Mouse (Mus musculus) kidney, postnatal 0 days (tissue): ENCODE data around the gene Zcchc3. TPM values are rescaled to one million over a fixed set of nuclear protein-coding genes. Genes with fewer than 3 reads are reported as not detected.
A peak's percentile ranks its signal among the peaks of the same experiment; 100 is the strongest.

ENCODE experiments used
- ATAC-seq: fragments of 200-750 bp; cut with Nextera tagmentation; replicated peaks from 2 replicates; pipeline ENCODE4 v1.8.0; 2017; ENCODE audit warnings: low read depth, moderate number of reproducible peaks, moderate TSS enrichment, moderate library complexity; ENCODE audit not compliant: low FRiP score
- DNase-seq: peaks from one replicate; pipeline ENCODE4 v3.0.0-alpha.2; 2016; ENCODE audit warnings: low spot score
- H3K27ac ChIP-seq: fragments of 300-500 bp; sonication (generic); 2 replicates; pipeline ENCODE4 v1.5.1; 2014; ENCODE audit warnings: mild to moderate bottlenecking
- H3K27me3 ChIP-seq: fragments of 300-500 bp; sonication (generic); 2 replicates; pipeline ENCODE4 v1.6.1; 2014; ENCODE audit warnings: low read length, mixed read lengths; ENCODE audit not compliant: insufficient read depth
- H3K36me3 ChIP-seq: fragments of 300-500 bp; sonication (generic); 2 replicates; pipeline ENCODE4 v1.6.1; 2014; ENCODE audit warnings: low read length, mixed read lengths; ENCODE audit not compliant: insufficient read depth
- H3K4me1 ChIP-seq: fragments of 300-500 bp; sonication (generic); replicated peaks from 2 replicates; pipeline ENCODE4 v1.6.1; 2014; ENCODE audit warnings: antibody characterized with exemption, low read length, mixed read lengths; ENCODE audit not compliant: insufficient read depth
- H3K4me2 ChIP-seq: fragments of 300-500 bp; sonication (generic); 2 replicates; pipeline ENCODE4 v1.6.1; 2014; ENCODE audit warnings: mild to moderate bottlenecking, low read length, moderate library complexity, mixed read lengths
- H3K4me3 ChIP-seq: fragments of 300-500 bp; sonication (generic); replicated peaks from 2 replicates; pipeline ENCODE4 v1.5.1; 2014; ENCODE audit warnings: low read depth, low read length
- H3K9ac ChIP-seq: fragments of 300-500 bp; sonication (generic); 2 replicates; pipeline ENCODE4 v1.6.1; 2014; ENCODE audit warnings: low read depth, low read length
- H3K9me3 ChIP-seq: fragments of 300-500 bp; sonication (generic); replicated peaks from 2 replicates; pipeline ENCODE4 v1.6.1; 2016; ENCODE audit warnings: low read length, inconsistent platforms, mixed read lengths
- CTCF ChIP-seq: IDR thresholded peaks from 2 replicates; pipeline ENCODE4 v1.5.1; 2016; ENCODE audit warnings: antibody characterized with exemption, low read depth, mild to moderate bottlenecking, moderate library complexity
- WGBS: fragments of 180-500 bp; shearing (Covaris S2); extraction: QIAGEN DNeasy Blood & Tissue Kit; methylation state at CpG from one replicate; pipeline ENCODE4 v1.1.7; 2014; 5-methylcytosine and 5-hydroxymethylcytosine counted together
- polyA plus RNA-seq: library from polyadenylated mRNA; unstranded; fragments of >200 nt; fragmentation: Nextera tagmentation; extraction: Ambion mirVana; gene quantifications from 2 replicates; pipeline ENCODE4 v1.2.1, GENCODE M21; 2015

Zcchc3 gene
- polyA plus RNA-seq, 1 experiment from 2014 or later, result 31.0 TPM

- DNase-seq (no peak), ATAC-seq (no peak)
- peaks cover 6% of the 10 kb centered on the region; the same call in 1 of the 2 replicates for H3K27me3 ChIP-seq
- H3K27ac ChIP-seq, result no peak overlapping the region
- no peak overlapping the region for H3K9ac ChIP-seq
- no peak overlapping the region for H3K4me2 ChIP-seq
- H3K4me3 ChIP-seq, result no peak overlapping the region
- TF ChIP-seq CTCF, result no peak
- H3K4me1 ChIP-seq, result no peaks in the 10 kb centered on the region
- H3K9me3 ChIP-seq, result no peaks in the 10 kb centered on the region
- WGBS, result 57% methylated on average over 4 of the region's 4 CpGs
- no peaks in the 10 kb centered on the region for H3K36me3 ChIP-seq
Observed at GRCm38 (mm10) chr2:152372661-152373060, 42.2 kb downstream of the Zcchc3 start.

DNA sequence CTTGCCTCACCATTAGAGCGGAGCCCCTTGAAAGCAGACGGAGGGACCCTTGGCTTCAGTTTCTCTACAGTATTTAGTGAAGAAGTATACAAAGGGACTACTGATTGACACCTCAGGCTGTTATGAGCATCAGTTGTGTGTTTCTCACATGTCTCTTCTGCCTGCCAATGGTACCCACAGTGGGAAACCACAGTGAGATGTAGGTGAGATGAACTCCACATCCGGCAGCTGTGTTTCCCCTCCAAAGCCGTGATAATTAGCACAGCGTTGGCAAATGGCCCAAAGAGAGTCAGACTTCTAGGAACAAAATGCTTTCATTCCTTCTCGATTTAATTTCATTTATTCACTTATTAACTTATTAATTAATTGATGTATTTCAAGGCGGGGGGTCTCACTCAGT is 42.7 kb downstream of the Zcchc3 start:
- Histone ChIP-seq H3K9ac (no peak overlapping the region), H3K27ac (no peak overlapping the region), H3K4me3 (no peak overlapping the region), H3K27me3 (peaks cover 6% of the 10 kb centered on the region; the same call in 1 of the 2 replicates), H3K4me2 (no peak overlapping the region), H3K4me1 (no peaks in the 10 kb centered on the region), H3K9me3 (no peaks in the 10 kb centered on the region), H3K36me3 (no peaks in the 10 kb centered on the region)
- no peak for TF ChIP-seq CTCF
- ATAC-seq (no peak), DNase-seq (no peak)
- 75% methylated on average over 7 of the region's 7 CpGs for WGBS

DNA sequence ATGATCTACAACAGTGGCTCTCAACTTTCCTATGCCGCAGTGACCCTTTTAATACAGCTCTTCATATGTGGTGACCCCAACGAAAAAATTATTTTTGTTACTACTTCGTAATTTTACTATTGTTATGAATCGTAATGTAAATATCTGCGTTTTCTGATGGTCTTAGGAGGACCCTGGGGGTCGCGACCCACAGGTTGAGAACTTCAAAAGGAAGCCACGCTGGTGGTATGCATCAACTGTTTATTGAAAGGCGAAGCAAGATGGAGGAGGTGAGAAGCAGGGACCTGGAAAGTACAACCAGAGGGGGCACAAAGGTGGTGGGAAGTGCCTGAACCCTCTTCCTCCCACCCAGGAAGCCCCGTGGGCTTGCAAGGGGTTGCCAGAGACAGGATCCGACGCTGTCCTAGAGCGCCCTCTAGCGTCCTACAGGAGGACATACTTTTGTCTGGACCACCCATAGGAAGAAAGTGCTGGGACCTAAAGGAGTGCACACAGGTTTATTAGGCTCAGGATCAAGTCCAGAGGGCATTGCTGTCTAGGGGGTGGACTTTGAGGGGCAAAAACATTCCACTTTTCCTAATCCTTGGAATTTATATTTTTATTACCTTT is 46.2 kb downstream of the Zcchc3 start:
- WGBS, result 34% methylated on average over 14 of the region's 14 CpGs

DNA sequence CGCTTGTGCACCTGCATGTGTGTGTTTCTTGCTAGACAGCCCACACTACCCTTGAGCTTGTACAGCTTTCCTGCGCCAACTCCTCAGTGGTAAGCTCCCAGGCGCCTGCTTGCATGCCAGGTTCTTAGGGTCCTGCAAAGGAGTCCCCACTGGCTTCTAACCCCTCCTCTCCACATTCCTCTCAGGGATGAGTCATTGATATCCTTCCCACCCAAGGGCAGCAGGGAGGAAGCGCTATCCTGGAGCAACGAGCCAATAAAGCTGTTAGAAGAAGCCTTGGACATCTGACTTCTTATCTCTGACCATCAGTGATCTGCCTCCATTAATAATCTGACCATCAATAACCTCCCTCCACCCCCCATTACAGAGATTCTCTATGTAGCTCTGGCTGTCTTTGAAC is 46.9 kb downstream of the Zcchc3 start:
- H3K36me3 ChIP-seq, result no peaks in the 10 kb centered on the region
- H3K4me3 ChIP-seq, result no peak overlapping the region
- no peaks in the 10 kb centered on the region for H3K27me3 ChIP-seq
- no peak overlapping the region for H3K27ac ChIP-seq
- 67% methylated on average over 5 of the region's 5 CpGs for WGBS
- DNase-seq, result no peak
- no peak overlapping the region for H3K4me2 ChIP-seq
- TF ChIP-seq CTCF, result no peak
- ATAC-seq, result no peak
- H3K4me1 ChIP-seq, result no peaks in the 10 kb centered on the region
- no peaks in the 10 kb centered on the region for H3K9me3 ChIP-seq
- no peak overlapping the region for H3K9ac ChIP-seq

More for the DNA sequence above, 46.2 kb downstream of the Zcchc3 start:
- peak; percentile 77 for DNase-seq
- Histone ChIP-seq H3K9me3 (no peaks in the 10 kb centered on the region), H3K36me3 (no peaks in the 10 kb centered on the region), H3K27ac (no peak overlapping the region), H3K9ac (no peak overlapping the region), H3K4me3 (no peak overlapping the region), H3K27me3 (no peaks in the 10 kb centered on the region), H3K4me2 (no peak overlapping the region), H3K4me1 (no peaks in the 10 kb centered on the region)
- 0 out of 2 replicates have a peak, but pooled peaks have one; percentile 52 for ATAC-seq
- TF ChIP-seq CTCF, result peak; percentile 91

DNA sequence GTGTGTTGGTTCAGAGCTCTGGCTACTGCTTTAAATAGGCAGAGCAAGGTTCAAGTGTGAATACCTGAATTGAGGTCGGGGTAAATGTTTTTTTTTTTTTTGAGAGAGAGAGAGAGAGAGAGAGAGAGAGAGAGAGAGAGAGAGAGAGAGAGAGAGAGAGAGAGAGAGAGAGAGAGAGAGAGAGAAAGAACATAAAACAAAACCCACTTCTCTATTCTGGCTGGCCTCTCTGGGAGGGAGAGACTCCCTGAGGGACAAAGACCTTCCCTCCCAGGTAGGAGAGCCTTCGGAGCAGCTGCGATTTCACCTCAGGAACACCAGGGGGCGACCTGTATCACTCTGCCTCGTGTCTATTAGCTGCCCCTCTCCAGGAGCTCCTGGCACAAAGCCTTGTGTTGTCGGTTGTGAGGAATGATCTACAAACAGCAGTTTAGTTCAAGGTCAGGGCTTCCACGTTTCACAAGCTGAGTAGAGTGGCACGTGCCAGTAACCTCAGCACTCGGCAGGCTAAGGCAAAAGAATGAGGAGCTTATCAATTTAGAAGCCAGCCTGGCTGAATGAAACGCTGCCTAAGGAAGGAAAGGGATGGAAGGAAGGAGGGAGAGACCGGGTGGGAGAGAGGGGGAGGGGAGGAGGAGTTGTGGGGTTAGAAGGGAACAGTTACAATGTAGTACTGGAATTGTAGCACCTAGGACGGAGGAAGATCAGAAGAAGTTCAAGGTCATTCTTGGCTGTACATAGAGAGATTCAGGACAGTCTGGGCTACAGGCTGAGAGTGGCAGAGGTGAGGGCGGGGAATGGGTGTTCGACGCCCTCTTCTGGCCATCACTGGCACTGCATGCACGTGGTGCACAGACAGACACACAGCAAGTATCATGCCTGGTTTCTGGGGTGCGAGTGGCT is 51.3 kb downstream of the Zcchc3 start:
- Histone ChIP-seq H3K4me1 (no peaks in the 10 kb centered on the region), H3K4me3 (no peak overlapping the region), H3K9me3 (no peaks in the 10 kb centered on the region), H3K36me3 (no peaks in the 10 kb centered on the region), H3K27me3 (no peaks in the 10 kb centered on the region), H3K27ac (peak overlapping the region; percentile 72; the same call in 1 of the 2 replicates), H3K9ac (no peak overlapping the region), H3K4me2 (peak overlapping the region; percentile 47)
- peak; percentile 79 for TF ChIP-seq CTCF
- DNase-seq (peak; percentile 93), ATAC-seq (peak; percentile 82)
- WGBS, result 8% methylated on average over 17 of the region's 17 CpGs

Other genes starting within 250 kb of the Zcchc3 start
- gene Csnk2a1, start 188.2 kb downstream of the Zcchc3 start, polyA plus RNA-seq, result 77.9 and 83.1 TPM in 2 replicates
- 30.4 and 31.7 TPM in 2 replicates for gene Tbc1d20, start 121.2 kb downstream of the Zcchc3 start, polyA plus RNA-seq
- gene Rbck1, start 82.4 kb downstream of the Zcchc3 start, polyA plus RNA-seq, result 67.6 and 68.4 TPM in 2 replicates
- 0.79 and 1.1 TPM in 2 replicates for gene Trib3, start 71.0 kb downstream of the Zcchc3 start, polyA plus RNA-seq
- gene Nrsn2, start 38.4 kb downstream of the Zcchc3 start, polyA plus RNA-seq, result 0.60 and 0.68 TPM in 2 replicates
- 8.2 and 9.2 TPM in 2 replicates for gene Sox12, start 17.0 kb downstream of the Zcchc3 start, polyA plus RNA-seq
- 0.76 and 0.92 TPM in 2 replicates for gene 6820408C15Rik, start 560 bp upstream of the Zcchc3 start, polyA plus RNA-seq
- gene Defb23, start 49.6 kb upstream of the Zcchc3 start, polyA plus RNA-seq, result not detected in 2 replicates
- 0.17 TPM in 1 of 2 replicates, not detected in the other for gene Defb20, start 62.0 kb upstream of the Zcchc3 start, polyA plus RNA-seq
- not detected in 2 replicates for gene Defb22, start 75.1 kb upstream of the Zcchc3 start, polyA plus RNA-seq
- 0.27 TPM in 1 of 2 replicates, not detected in the other for gene Defb26, start 96.7 kb upstream of the Zcchc3 start, polyA plus RNA-seq
- 1.1 and 1.8 TPM in 2 replicates for gene Defb28, start 103.2 kb upstream of the Zcchc3 start, polyA plus RNA-seq
- 48.4 and 64.8 TPM in 2 replicates for gene Defb29, start 125.1 kb upstream of the Zcchc3 start, polyA plus RNA-seq
- gene Gm17416, start 154.3 kb upstream of the Zcchc3 start, polyA plus RNA-seq, result 4.4 and 6.1 TPM in 2 replicates
- not detected in 2 replicates for gene Defb21, start 157.7 kb upstream of the Zcchc3 start, polyA plus RNA-seq
- 120 and 136 TPM in 2 replicates for gene Defb19, start 165.3 kb upstream of the Zcchc3 start, polyA plus RNA-seq
- gene Defb45, start 184.4 kb upstream of the Zcchc3 start, polyA plus RNA-seq, result not detected in 2 replicates
- gene Defb36, start 189.3 kb upstream of the Zcchc3 start, polyA plus RNA-seq, result 2.1 and 3.6 TPM in 2 replicates
- 26.4 and 39.6 TPM in 2 replicates for gene Defb25, start 208.0 kb upstream of the Zcchc3 start, polyA plus RNA-seq
- gene Rem1, start 211.9 kb upstream of the Zcchc3 start, polyA plus RNA-seq, result 48.3 and 55.1 TPM in 2 replicates